Mouse (Mus musculus) megakaryocyte, adult 5-6 weeks (primary cell): ENCODE data around the gene Ankrd39. TPM values are rescaled to one million over a fixed set of nuclear protein-coding genes. Genes with fewer than 3 reads are reported as not detected.

Source experiments
- ATAC-seq: 2 replicates; pipeline ENCODE4 v1.8.0; 2016; ENCODE audit warnings: mild to moderate bottlenecking, inconsistent platforms; ENCODE audit not compliant: poor library complexity, severe bottlenecking
- total RNA-seq, 2 experiments: library from RNA; stranded (forward) in 1 of 2; stranded (reverse) in 1 of 2; fragments of 153-499, 151-499 nt in 1 of 2; fragments of 221-1000, 200-1000 nt in 1 of 2; gene quantifications; 2 replicates each; pipeline versions ENCODE4 v1.2.3 to v1.2.4; 2015 to 2017

Ankrd39 gene
- total RNA-seq, 2 experiments from 2014 or later: 2.9 to 3.6 TPM

- no peak for ATAC-seq
Measured at GRCm38 (mm10) chr1:36573524-36573923, 26.3 kb upstream of the Ankrd39 start.

- no peak for ATAC-seq
Measured at GRCm38 (mm10) chr1:36572709-36573108, 25.5 kb upstream of the Ankrd39 start.

- ATAC-seq: no peak
Measured at GRCm38 (mm10) chr1:36572140-36572700, 25.0 kb upstream of the Ankrd39 start.

GRCm38 (mm10) chr1:36571627-36572026 is 24.4 kb upstream of the Ankrd39 start:
- ATAC-seq: peak; percentile 87

- ATAC-seq: no peak
Measured at GRCm38 (mm10) chr1:36570320-36570719, 23.1 kb upstream of the Ankrd39 start.

- ATAC-seq: no peak
Measured at GRCm38 (mm10) chr1:36569694-36570276, 22.5 kb upstream of the Ankrd39 start.

- ATAC-seq: no peak
Measured at GRCm38 (mm10) chr1:36568776-36569175, 21.5 kb upstream of the Ankrd39 start.

GRCm38 (mm10) chr1:36567818-36568603 is 20.8 kb upstream of the Ankrd39 start:
- ATAC-seq: no peak

- no peak for ATAC-seq
Measured at GRCm38 (mm10) chr1:36566425-36566824, 19.2 kb upstream of the Ankrd39 start.

GRCm38 (mm10) chr1:36564101-36564500 is 16.9 kb upstream of the Ankrd39 start:
- ATAC-seq: 0 out of 2 replicates have a peak, but pooled peaks have one; percentile 17

GRCm38 (mm10) chr1:36563632-36564031 is 16.4 kb upstream of the Ankrd39 start:
- ATAC-seq: no peak

GRCm38 (mm10) chr1:36563197-36563596 is 16.0 kb upstream of the Ankrd39 start:
- ATAC-seq: no peak

- ATAC-seq: no peak
Measured at GRCm38 (mm10) chr1:36562388-36562787, 15.1 kb upstream of the Ankrd39 start.

GRCm38 (mm10) chr1:36560903-36561302 is 13.7 kb upstream of the Ankrd39 start:
- no peak for ATAC-seq

- no peak for ATAC-seq
Measured at GRCm38 (mm10) chr1:36559888-36560287, 12.6 kb upstream of the Ankrd39 start.

- ATAC-seq: no peak
Measured at GRCm38 (mm10) chr1:36559256-36559655, 12.0 kb upstream of the Ankrd39 start.

- ATAC-seq: peak; percentile 17; the same call in 1 of the 2 replicates
Measured at GRCm38 (mm10) chr1:36558031-36558993, 11.1 kb upstream of the Ankrd39 start, which contains the start of gene Sema4c. TSS of gene Sema4c (minus strand) at chr1:36558349.

GRCm38 (mm10) chr1:36557457-36558011 is 10.3 kb upstream of the Ankrd39 start:
- peak; percentile 10 for ATAC-seq

- peak; percentile 60 for ATAC-seq
Measured at GRCm38 (mm10) chr1:36556553-36557456, 9.6 kb upstream of the Ankrd39 start.
